Mouse (Mus musculus): ENCODE measurements around the gene Spats1. TPM values are rescaled to one million over a fixed set of nuclear protein-coding genes. Genes with fewer than 3 reads are reported as not detected.

Spats1 gene
- total and polyA plus RNA-seq, 2 experiments from 2014 or later: 1.6 to 2.7 TPM

DNA sequence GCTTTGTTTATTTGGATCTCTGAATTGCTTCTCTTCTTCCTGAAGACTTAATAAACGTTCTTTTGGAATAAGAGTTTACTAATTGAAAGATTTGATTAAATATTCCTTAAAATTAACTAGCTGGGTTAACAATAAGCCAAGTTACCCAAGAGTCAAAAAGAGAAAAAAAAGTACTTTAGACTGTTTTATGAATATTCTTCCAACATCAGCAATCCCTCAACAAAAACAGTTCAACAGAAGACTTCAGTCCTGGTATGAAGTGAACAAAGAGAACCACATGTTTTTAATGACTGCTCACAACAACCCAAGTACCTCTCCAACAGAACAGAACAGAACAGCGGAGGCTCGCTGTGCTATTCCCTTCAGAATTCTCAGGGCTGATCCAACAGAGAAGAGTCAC, 72.6 kb downstream of the Spats1 start:
- Histone ChIP-seq H3K36me3 (ENCODE audit: insufficient read depth) (peaks cover 25% of the 10 kb centered on the region), H3K9ac (no peak overlapping the region), H3K27ac (ENCODE audit: low read depth, low read length) (no peak overlapping the region), H3K27me3 (ENCODE audit: insufficient read depth, low read length) (no peaks in the 10 kb centered on the region), H3K4me2 (ENCODE audit: low read depth) (no peak overlapping the region), H3K4me3 (ENCODE audit: low read depth, low read length) (no peak overlapping the region), H3K4me1 (ENCODE audit: insufficient read depth) (no peaks in the 10 kb centered on the region), H3K9me3 (ENCODE audit: low read length) (no peaks in the 10 kb centered on the region)
- WGBS: 75% methylated on average over 3 of the region's 3 CpGs
- no peak for TF ChIP-seq CTCF (IDR thresholded peaks at IDR 0.05; ENCODE audit: low read depth)
- ATAC-seq (no peak), DNase-seq (no peak)

DNA sequence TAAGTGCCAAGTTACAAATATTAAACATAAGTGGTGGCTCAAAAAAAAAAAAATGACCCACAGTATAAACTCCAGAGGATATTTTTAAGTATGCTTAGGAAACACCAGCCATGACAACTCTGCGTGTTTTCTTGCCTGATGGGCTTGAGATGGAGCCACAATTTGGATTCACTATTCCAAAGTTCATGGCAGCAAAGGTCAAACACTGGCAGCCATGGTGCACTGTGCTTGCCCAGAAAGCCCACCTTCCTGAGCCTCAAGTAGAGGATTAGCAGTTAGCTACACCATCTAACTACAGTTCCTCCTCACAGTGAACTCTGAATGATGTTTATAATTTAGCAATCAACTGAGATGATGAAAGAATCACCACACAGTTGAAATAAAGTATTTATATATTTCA, 73.1 kb downstream of the Spats1 start:
- H3K27ac ChIP-seq (ENCODE audit: low read depth, low read length): no peak overlapping the region
- H3K36me3 ChIP-seq (ENCODE audit: insufficient read depth): peaks cover 20% of the 10 kb centered on the region
- WGBS: 94% methylated on average over 1 of the region's 1 CpGs
- H3K9me3 ChIP-seq (ENCODE audit: low read length): no peaks in the 10 kb centered on the region
- H3K4me2 ChIP-seq (ENCODE audit: low read depth): no peak overlapping the region
- H3K27me3 ChIP-seq (ENCODE audit: insufficient read depth, low read length): no peaks in the 10 kb centered on the region
- H3K4me3 ChIP-seq (ENCODE audit: low read depth, low read length): no peak overlapping the region
- no peak for DNase-seq
- ATAC-seq: no peak
- H3K9ac ChIP-seq: no peak overlapping the region
- no peak for TF ChIP-seq CTCF (IDR thresholded peaks at IDR 0.05; ENCODE audit: low read depth)
- no peaks in the 10 kb centered on the region for H3K4me1 ChIP-seq (ENCODE audit: insufficient read depth)

DNA sequence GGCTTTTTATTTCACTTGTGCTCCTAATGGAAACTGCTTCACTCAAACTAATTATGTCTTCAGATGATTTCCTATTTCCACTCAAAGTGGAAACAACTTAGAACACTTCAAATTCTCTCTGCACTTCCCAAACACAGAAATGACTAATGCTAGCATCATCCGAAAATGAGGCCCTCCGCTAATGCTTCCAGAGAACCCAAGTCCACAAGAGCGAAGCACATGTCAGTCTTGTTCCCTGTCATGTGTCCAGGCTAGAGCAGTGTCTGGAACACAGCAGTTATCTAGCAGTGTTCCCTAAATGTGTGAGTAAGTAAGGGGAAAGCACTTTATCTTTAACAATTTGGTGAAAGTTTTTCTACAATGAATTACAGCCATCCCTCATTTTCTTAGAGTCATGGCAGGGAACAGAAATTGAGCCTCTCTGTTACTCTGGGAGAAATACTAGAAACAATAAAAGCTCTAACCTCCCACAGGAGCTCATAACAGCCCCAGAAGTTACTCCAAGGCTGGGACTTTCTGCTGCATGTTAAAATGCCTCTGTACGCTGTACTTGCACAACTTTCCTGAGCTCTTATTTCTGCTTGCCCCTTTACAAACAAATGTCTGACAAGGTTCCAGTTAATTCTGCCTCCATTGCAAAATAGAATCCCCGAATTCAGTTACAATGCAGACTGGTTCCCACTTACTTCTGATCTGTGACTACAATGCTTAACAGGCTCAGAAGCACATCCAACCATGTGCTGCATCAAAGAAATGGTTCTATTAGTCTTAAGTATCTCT, 73.9 kb downstream of the Spats1 start:
- 89% methylated on average over 5 of the region's 5 CpGs for WGBS

DNA sequence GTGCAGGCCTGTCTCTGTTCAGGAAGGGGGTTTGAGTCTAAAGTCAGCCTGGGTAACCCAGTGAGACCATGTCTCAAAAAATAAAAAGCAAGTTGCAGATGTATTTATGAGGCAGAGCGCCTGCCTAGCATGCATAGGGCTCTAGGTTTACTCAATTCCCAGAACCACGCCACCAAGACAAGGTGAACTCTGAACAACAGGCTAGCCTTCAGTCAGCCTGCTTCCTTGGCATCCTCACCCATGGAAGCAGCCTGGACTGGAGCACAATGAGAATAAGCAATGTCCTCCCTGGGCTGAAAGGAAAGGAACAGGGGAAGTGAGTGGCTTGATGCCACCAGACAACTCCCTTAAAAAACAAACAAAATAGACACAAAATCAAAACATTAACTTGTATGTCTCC, 77.2 kb downstream of the Spats1 start:
- ATAC-seq (no peak), DNase-seq (no peak)
- Histone ChIP-seq H3K9me3 (ENCODE audit: low read length) (no peaks in the 10 kb centered on the region), H3K36me3 (ENCODE audit: insufficient read depth) (0 out of 2 replicates have a peak, but pooled peaks cover under 1% of the 10 kb centered on the region), H3K4me2 (ENCODE audit: low read depth) (no peak overlapping the region), H3K9ac (no peak overlapping the region), H3K27me3 (ENCODE audit: insufficient read depth, low read length) (no peaks in the 10 kb centered on the region), H3K4me1 (ENCODE audit: insufficient read depth) (no peaks in the 10 kb centered on the region), H3K4me3 (ENCODE audit: low read depth, low read length) (no peak overlapping the region), H3K27ac (ENCODE audit: low read depth, low read length) (no peak overlapping the region)
- TF ChIP-seq CTCF (IDR thresholded peaks at IDR 0.05; ENCODE audit: low read depth): no peak
- WGBS: 92% methylated on average over 2 of the region's 2 CpGs

More for the DNA sequence above, 73.9 kb downstream of the Spats1 start:
- Histone ChIP-seq H3K9me3 (ENCODE audit: low read length) (no peaks in the 10 kb centered on the region), H3K27ac (ENCODE audit: low read depth, low read length) (no peak overlapping the region), H3K4me2 (ENCODE audit: low read depth) (no peak overlapping the region), H3K4me1 (ENCODE audit: insufficient read depth) (no peaks in the 10 kb centered on the region), H3K4me3 (ENCODE audit: low read depth, low read length) (no peak overlapping the region), H3K36me3 (ENCODE audit: insufficient read depth) (peaks cover 18% of the 10 kb centered on the region), H3K27me3 (ENCODE audit: insufficient read depth, low read length) (no peaks in the 10 kb centered on the region), H3K9ac (no peak overlapping the region)
- DNase-seq (no peak), ATAC-seq (no peak)
- TF ChIP-seq CTCF (IDR thresholded peaks at IDR 0.05; ENCODE audit: low read depth): no peak

DNA sequence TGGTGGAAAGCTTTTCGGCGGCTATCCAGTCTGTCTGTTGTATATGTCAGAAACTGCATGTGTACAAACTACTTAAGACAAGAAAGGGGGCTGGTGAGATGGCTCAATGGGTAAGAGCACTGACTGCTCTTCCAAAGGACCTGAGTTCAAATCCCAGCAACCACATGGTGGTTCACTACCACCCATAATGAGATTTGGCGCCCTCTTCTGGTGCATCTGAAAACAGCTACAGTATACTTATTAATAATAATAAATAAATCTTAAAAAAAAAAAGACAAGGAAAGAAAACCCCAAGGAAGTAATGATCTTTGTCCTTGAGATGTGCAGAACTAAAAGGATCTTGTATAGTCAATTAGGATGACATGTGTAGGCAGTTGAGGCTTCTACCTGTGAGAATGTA, 77.7 kb downstream of the Spats1 start:
- H3K9ac ChIP-seq: no peak overlapping the region
- H3K27ac ChIP-seq (ENCODE audit: low read depth, low read length): no peak overlapping the region
- H3K36me3 ChIP-seq (ENCODE audit: insufficient read depth): peaks cover 5% of the 10 kb centered on the region; the same call in 1 of the 2 replicates
- H3K4me1 ChIP-seq (ENCODE audit: insufficient read depth): no peaks in the 10 kb centered on the region
- no peak for DNase-seq
- H3K27me3 ChIP-seq (ENCODE audit: insufficient read depth, low read length): no peaks in the 10 kb centered on the region
- no peak overlapping the region for H3K4me2 ChIP-seq (ENCODE audit: low read depth)
- no peak; the same call in 1 of the 2 replicates for TF ChIP-seq CTCF (IDR thresholded peaks at IDR 0.05; ENCODE audit: low read depth)
- no peak for ATAC-seq
- H3K9me3 ChIP-seq (ENCODE audit: low read length): no peaks in the 10 kb centered on the region
- H3K4me3 ChIP-seq (ENCODE audit: low read depth, low read length): no peak overlapping the region
- 77% methylated on average over 3 of the region's 3 CpGs for WGBS

DNA sequence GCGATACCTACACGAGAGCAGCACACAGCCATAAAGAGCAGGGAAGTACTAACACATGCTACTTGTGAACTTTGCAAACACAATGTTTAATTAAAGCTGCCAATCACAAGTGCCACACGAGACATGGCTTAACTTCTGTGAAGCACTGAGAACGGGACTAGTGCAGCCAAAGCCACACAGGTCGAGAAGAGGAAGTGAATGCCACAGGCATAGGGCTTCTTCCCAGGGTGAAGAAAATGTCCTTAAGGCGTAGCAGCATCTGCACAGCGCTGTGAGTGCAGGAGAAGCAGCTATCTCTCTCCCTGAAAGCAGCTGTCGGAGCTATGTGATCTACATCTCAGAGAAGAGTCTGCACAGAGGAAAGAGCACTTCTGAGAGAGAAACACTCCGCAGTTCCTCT, 80.6 kb downstream of the Spats1 start:
- Histone ChIP-seq H3K4me2 (ENCODE audit: low read depth) (no peak overlapping the region), H3K9me3 (ENCODE audit: low read length) (no peaks in the 10 kb centered on the region), H3K4me3 (ENCODE audit: low read depth, low read length) (no peak overlapping the region), H3K9ac (no peak overlapping the region), H3K27me3 (ENCODE audit: insufficient read depth, low read length) (no peaks in the 10 kb centered on the region), H3K27ac (ENCODE audit: low read depth, low read length) (no peak overlapping the region), H3K36me3 (ENCODE audit: insufficient read depth) (peaks cover 33% of the 10 kb centered on the region), H3K4me1 (ENCODE audit: insufficient read depth) (no peaks in the 10 kb centered on the region)
- 73% methylated on average over 9 of the region's 9 CpGs for WGBS
- TF ChIP-seq CTCF (IDR thresholded peaks at IDR 0.05; ENCODE audit: low read depth): no peak
- no peak for DNase-seq
- ATAC-seq: no peak

DNA sequence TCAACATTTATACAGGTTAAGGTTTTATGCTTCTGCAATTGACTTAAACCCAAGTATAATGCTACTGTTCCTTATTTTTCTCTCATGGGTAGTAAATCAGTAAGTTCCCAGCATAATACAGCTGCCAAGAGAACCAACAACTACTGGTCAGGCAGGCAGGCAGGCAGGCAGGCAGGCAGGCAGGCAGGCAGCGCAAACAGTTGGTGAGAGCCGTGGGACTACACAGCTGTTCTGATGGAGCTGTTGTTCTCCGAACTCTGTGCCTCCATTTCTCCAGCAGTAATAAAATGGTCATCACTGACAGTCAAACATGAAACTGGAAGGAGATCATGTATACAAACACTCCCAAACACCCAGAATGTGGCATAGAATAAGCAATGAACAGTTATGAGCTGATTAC, 81.5 kb downstream of the Spats1 start:
- no peak for DNase-seq
- no peaks in the 10 kb centered on the region for H3K27me3 ChIP-seq (ENCODE audit: insufficient read depth, low read length)
- no peak overlapping the region for H3K4me2 ChIP-seq (ENCODE audit: low read depth)
- ATAC-seq: no peak
- peaks cover 36% of the 10 kb centered on the region for H3K36me3 ChIP-seq (ENCODE audit: insufficient read depth)
- 91% methylated on average over 3 of the region's 3 CpGs for WGBS
- H3K9ac ChIP-seq: no peak overlapping the region
- H3K4me3 ChIP-seq (ENCODE audit: low read depth, low read length): no peak overlapping the region
- no peaks in the 10 kb centered on the region for H3K4me1 ChIP-seq (ENCODE audit: insufficient read depth)
- no peaks in the 10 kb centered on the region for H3K9me3 ChIP-seq (ENCODE audit: low read length)
- H3K27ac ChIP-seq (ENCODE audit: low read depth, low read length): no peak overlapping the region
- TF ChIP-seq CTCF (IDR thresholded peaks at IDR 0.05; ENCODE audit: low read depth): no peak

Other genes starting within 250 kb of the Spats1 start
- 49.5 and 72.6 TPM in 2 replicates for gene Cdc5l, start 41.7 kb downstream of the Spats1 start, total RNA-seq (2014; rRNA removed)
- gene Cdc5l, start 41.7 kb downstream of the Spats1 start, polyA plus RNA-seq (2015; fragmentation: Nextera tagmentation; extraction: Ambion mirVana): 46.9 and 55.3 TPM in 2 replicates
- 19.2 and 20.8 TPM in 2 replicates for gene Aars2, start 31.4 kb upstream of the Spats1 start, total RNA-seq (2014; rRNA removed)
- gene Aars2, start 31.4 kb upstream of the Spats1 start, polyA plus RNA-seq (2015; fragmentation: Nextera tagmentation; extraction: Ambion mirVana): 10.9 and 12.0 TPM in 2 replicates
- gene Tcte1, start 48.0 kb upstream of the Spats1 start, total RNA-seq (2014; rRNA removed): 1.0 and 1.4 TPM in 2 replicates
- gene Tcte1, start 48.0 kb upstream of the Spats1 start, polyA plus RNA-seq (2015; fragmentation: Nextera tagmentation; extraction: Ambion mirVana): 4.7 and 5.7 TPM in 2 replicates
- 79.2 and 79.6 TPM in 2 replicates for gene Tmem151b, start 74.3 kb upstream of the Spats1 start, total RNA-seq (2014; rRNA removed)
- 32.2 and 33.7 TPM in 2 replicates for gene Tmem151b, start 74.3 kb upstream of the Spats1 start, polyA plus RNA-seq (2015; fragmentation: Nextera tagmentation; extraction: Ambion mirVana)
- gene Nfkbie, start 80.3 kb upstream of the Spats1 start, total RNA-seq (2014; rRNA removed): 2.8 and 3.1 TPM in 2 replicates
- gene Nfkbie, start 80.3 kb upstream of the Spats1 start, polyA plus RNA-seq (2015; fragmentation: Nextera tagmentation; extraction: Ambion mirVana): 2.2 and 2.7 TPM in 2 replicates
- gene Slc35b2, start 88.5 kb upstream of the Spats1 start, total RNA-seq (2014; rRNA removed): 80.9 and 87.0 TPM in 2 replicates
- gene Slc35b2, start 88.5 kb upstream of the Spats1 start, polyA plus RNA-seq (2015; fragmentation: Nextera tagmentation; extraction: Ambion mirVana): 83.8 and 89.6 TPM in 2 replicates
- gene Hsp90ab1, start 97.9 kb upstream of the Spats1 start, total RNA-seq (2014; rRNA removed): 1,283 and 1,351 TPM in 2 replicates
- gene Hsp90ab1, start 97.9 kb upstream of the Spats1 start, polyA plus RNA-seq (2015; fragmentation: Nextera tagmentation; extraction: Ambion mirVana): 1,258 and 1,497 TPM in 2 replicates
- 68.3 and 84.5 TPM in 2 replicates for gene Slc29a1, start 124.2 kb upstream of the Spats1 start, total RNA-seq (2014; rRNA removed)
- gene Slc29a1, start 124.2 kb upstream of the Spats1 start, polyA plus RNA-seq (2015; fragmentation: Nextera tagmentation; extraction: Ambion mirVana): 76.2 and 84.4 TPM in 2 replicates
- gene Mymx, start 126.7 kb upstream of the Spats1 start, total RNA-seq (2014; rRNA removed): not detected in 2 replicates
- not detected in 2 replicates for gene Mymx, start 126.7 kb upstream of the Spats1 start, polyA plus RNA-seq (2015; fragmentation: Nextera tagmentation; extraction: Ambion mirVana)
- gene Capn11, start 183.9 kb upstream of the Spats1 start, total RNA-seq (2014; rRNA removed): 0.85 and 1.3 TPM in 2 replicates
- 0.06 and 1.5 TPM in 2 replicates for gene Capn11, start 183.9 kb upstream of the Spats1 start, polyA plus RNA-seq (2015; fragmentation: Nextera tagmentation; extraction: Ambion mirVana)
- gene Mrpl14, start 210.9 kb upstream of the Spats1 start, total RNA-seq (2014; rRNA removed): 25.3 and 40.2 TPM in 2 replicates
- gene Mrpl14, start 210.9 kb upstream of the Spats1 start, polyA plus RNA-seq (2015; fragmentation: Nextera tagmentation; extraction: Ambion mirVana): 98.6 and 120 TPM in 2 replicates
- gene Tmem63b, start 211.5 kb upstream of the Spats1 start, total RNA-seq (2014; rRNA removed): 198 and 228 TPM in 2 replicates
- 109 and 131 TPM in 2 replicates for gene Tmem63b, start 211.5 kb upstream of the Spats1 start, polyA plus RNA-seq (2015; fragmentation: Nextera tagmentation; extraction: Ambion mirVana)